Mouse (Mus musculus) liver, adult 10 weeks (tissue): ENCODE data around the gene D230025D16Rik. TPM values are rescaled to one million over a fixed set of nuclear protein-coding genes. Genes with fewer than 3 reads are reported as not detected.

Source experiments
- polyA plus RNA-seq: library from polyadenylated mRNA; stranded (reverse); fragments of 350-450 nt; fragmentation: Illumina TruSeq; extraction: RNeasy Lipid Tissue Mini Kit (QIAGEN cat#74804); gene quantifications from one replicate; pipeline ENCODE4 v1.2.3, GENCODE M21; 2014; ENCODE audit warnings: low read depth, low replicate concordance

Gene D230025D16Rik
- 44.6 TPM for polyA plus RNA-seq

GRCm38 (mm10) chr8:105224413-105225271, at the start of gene D230025D16Rik:
Gene D230025D16Rik (plus strand): TSS chr8:105225145.

GRCm38 (mm10) chr8:105254966-105255350, 30.0 kb downstream of the D230025D16Rik start, which contains the start of gene B3gnt9:
Gene B3gnt9 (minus strand): TSS chr8:105255153.

GRCm38 (mm10) chr8:105264024-105264982, 39.4 kb downstream of the D230025D16Rik start, which contains the start of the genes Tradd and Fbxl8:
Gene Tradd (minus strand): TSS chr8:105264609.
Gene Fbxl8 (plus strand): TSS chr8:105264648.

GRCm38 (mm10) chr8:105269461-105269947, 44.6 kb downstream of the D230025D16Rik start, which contains the start of gene Hsf4:
Gene Hsf4 (plus strand): TSS chr8:105269801.

GRCm38 (mm10) chr8:105275840-105276239, 50.9 kb downstream of the D230025D16Rik start, which contains the start of gene Nol3:
Gene Nol3 (plus strand): TSS chr8:105276140.

GRCm38 (mm10) chr8:105289805-105290460, 65.0 kb downstream of the D230025D16Rik start, which contains the start of gene 4931428F04Rik:
Gene 4931428F04Rik (minus strand): TSS chr8:105289864.

GRCm38 (mm10) chr8:105295895-105296573, 71.1 kb downstream of the D230025D16Rik start, which contains the start of gene Exoc3l:
Gene Exoc3l (minus strand): TSS chr8:105296101.

GRCm38 (mm10) chr8:105297511-105298192, 72.7 kb downstream of the D230025D16Rik start, which contains the start of gene E2f4:
Gene E2f4 (plus strand): TSS chr8:105297663.

Other genes starting within 250 kb of the D230025D16Rik start
- 0.26 TPM for gene Ces2h, start 224.3 kb upstream of the D230025D16Rik start, polyA plus RNA-seq
- 886 TPM for gene Ces3a, start 176.5 kb upstream of the D230025D16Rik start, polyA plus RNA-seq
- gene Ces3b, start 141.4 kb upstream of the D230025D16Rik start, polyA plus RNA-seq, result 265 TPM
- gene Ces4a, start 93.3 kb upstream of the D230025D16Rik start, polyA plus RNA-seq, result 0.56 TPM
- gene Cbfb, start 54.5 kb upstream of the D230025D16Rik start, polyA plus RNA-seq, result 31.0 TPM
- gene B3gnt9, start 30.0 kb downstream of the D230025D16Rik start, polyA plus RNA-seq, result not detected
- 0.82 TPM for gene Tradd, start 39.5 kb downstream of the D230025D16Rik start, polyA plus RNA-seq
- gene Fbxl8, start 39.5 kb downstream of the D230025D16Rik start, polyA plus RNA-seq, result 0.21 TPM
- gene Hsf4, start 44.7 kb downstream of the D230025D16Rik start, polyA plus RNA-seq, result not detected
- 0.24 TPM for gene Nol3, start 51.0 kb downstream of the D230025D16Rik start, polyA plus RNA-seq
- 0.21 TPM for gene 4931428F04Rik, start 64.7 kb downstream of the D230025D16Rik start, polyA plus RNA-seq
- gene Exoc3l, start 71.0 kb downstream of the D230025D16Rik start, polyA plus RNA-seq, result not detected
- gene E2f4, start 72.5 kb downstream of the D230025D16Rik start, polyA plus RNA-seq, result 4.1 TPM
- gene Elmo3, start 80.5 kb downstream of the D230025D16Rik start, polyA plus RNA-seq, result 3.2 TPM
- gene Lrrc29, start 101.1 kb downstream of the D230025D16Rik start, polyA plus RNA-seq, result 0.24 TPM
- gene Tmem208, start 101.2 kb downstream of the D230025D16Rik start, polyA plus RNA-seq, result 17.8 TPM
- 0.13 TPM for gene Fhod1, start 122.8 kb downstream of the D230025D16Rik start, polyA plus RNA-seq
- gene Slc9a5, start 123.7 kb downstream of the D230025D16Rik start, polyA plus RNA-seq, result not detected
- not detected for gene Plekhg4, start 148.1 kb downstream of the D230025D16Rik start, polyA plus RNA-seq
- not detected for gene Kctd19, start 188.4 kb downstream of the D230025D16Rik start, polyA plus RNA-seq
- not detected for gene Lrrc36, start 188.4 kb downstream of the D230025D16Rik start, polyA plus RNA-seq
- gene Tppp3, start 246.4 kb downstream of the D230025D16Rik start, polyA plus RNA-seq, result not detected